Mouse (Mus musculus): Measurements from ENCODE around the gene Gm20388. TPM values are rescaled to one million over a fixed set of nuclear protein-coding genes. Genes with fewer than 3 reads are reported as not detected.

The Gm20388 gene
- polyA plus RNA-seq, 1 experiment from 2014 or later: 5.5 TPM

DNA sequence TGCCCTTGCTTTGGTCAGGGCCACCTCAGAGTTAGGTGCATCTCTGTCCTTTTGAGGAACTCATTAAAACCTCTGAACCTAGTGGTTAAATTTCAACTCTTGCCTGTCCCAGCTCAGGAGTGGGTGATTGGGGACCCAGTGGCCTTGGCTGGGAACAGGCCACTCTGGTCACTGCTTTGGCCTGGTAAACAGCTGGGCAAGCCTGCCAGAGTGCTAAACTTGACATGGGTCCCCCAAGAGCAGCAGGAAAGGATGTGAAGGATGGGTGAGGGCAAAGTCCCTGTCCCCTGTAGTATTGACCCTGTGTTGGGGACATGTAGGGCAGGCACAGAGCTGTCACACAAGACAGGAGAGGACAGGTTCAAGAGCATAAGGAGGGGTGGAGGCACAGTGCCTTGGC lies 2034.2 kb downstream of the Gm20388 start, which contains the start of gene Car5a:
Car5a (minus strand) TSS at position 74 of the 400 bp plus-strand sequence.
- peaks cover 26% of the 10 kb centered on the region for H3K4me1 ChIP-seq
- no peaks in the 10 kb centered on the region for H3K9me3 ChIP-seq
- no peaks in the 10 kb centered on the region for H3K36me3 ChIP-seq
- no peaks in the 10 kb centered on the region for H3K27me3 ChIP-seq
- no peak within 1 kb of the TSS for H3K9ac ChIP-seq
- no peak within 1 kb of the TSS for H3K4me3 ChIP-seq
- H3K4me2 ChIP-seq: no peak within 1 kb of the TSS
- no peak for ATAC-seq (ENCODE audit: borderline replicate concordance, extremely low read depth, low FRiP score, low TSS enrichment)
- no peak within 1 kb of the TSS for H3K27ac ChIP-seq

DNA sequence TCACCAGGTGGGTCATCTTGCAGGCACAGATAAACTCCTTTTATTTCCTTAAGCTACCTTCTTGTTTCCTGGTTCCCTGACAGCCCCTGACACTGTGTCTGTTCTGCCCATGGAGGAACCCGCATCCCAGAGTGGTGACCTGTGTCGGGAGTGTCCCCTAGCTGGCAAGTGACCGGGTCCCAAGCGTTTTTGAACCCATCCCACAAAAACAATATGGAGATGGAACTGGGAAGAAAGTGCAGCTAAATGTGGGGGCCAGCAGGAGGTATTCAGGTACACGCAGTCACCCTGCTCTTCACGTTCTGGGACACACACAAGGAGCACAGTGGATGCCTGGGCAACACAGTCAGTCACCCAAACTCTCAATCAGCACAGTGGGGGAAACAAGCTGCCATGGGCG lies 2035.7 kb downstream of the Gm20388 start:
- Histone ChIP-seq H3K9me3 (no peaks in the 10 kb centered on the region), H3K27ac (no peak overlapping the region), H3K9ac (no peak overlapping the region), H3K4me3 (no peak overlapping the region), H3K4me1 (peaks cover 26% of the 10 kb centered on the region), H3K36me3 (no peaks in the 10 kb centered on the region), H3K27me3 (no peaks in the 10 kb centered on the region), H3K4me2 (no peak overlapping the region)
- 87% methylated on average over 7 of the region's 7 CpGs for WGBS
- no peak for ATAC-seq (ENCODE audit: borderline replicate concordance, extremely low read depth, low FRiP score, low TSS enrichment)

DNA sequence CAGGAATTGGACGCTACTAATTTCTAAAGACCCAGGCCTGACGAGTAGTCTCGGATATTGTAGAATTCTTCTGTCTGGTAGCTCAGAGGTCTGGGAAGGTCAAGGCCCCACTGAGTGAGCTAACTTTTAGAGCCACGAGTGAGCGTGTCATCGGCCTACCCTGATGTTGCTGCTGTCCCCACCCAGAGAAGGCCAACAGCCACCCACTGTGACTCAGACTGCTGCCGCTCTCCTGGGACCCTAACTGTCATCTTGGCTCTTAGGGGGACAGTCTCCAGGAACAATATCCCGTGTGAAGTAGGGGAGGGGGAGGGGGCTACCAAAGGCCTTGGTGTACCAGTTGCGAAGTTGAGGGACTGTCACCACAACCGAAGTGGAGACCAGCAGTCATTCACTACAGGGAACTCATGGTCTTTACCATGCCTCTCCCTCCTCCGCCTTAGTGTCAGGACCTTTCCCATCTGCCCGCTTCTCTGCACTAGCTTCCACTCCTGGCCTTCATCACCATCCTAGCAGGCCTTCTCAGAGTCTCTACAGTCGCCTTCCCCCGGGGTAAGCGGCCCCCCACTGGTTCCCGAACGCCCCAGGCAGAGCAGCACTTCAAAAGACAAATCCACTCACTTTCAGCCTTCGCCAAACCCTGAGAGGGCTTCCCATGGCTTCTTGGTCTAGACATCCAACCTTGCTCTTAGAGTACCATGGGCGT lies 2036.6 kb downstream of the Gm20388 start:
- H3K4me2 ChIP-seq: peak overlapping the region; percentile 77
- H3K36me3 ChIP-seq: no peaks in the 10 kb centered on the region
- 31% methylated on average over 19 of the region's 19 CpGs for WGBS
- H3K27me3 ChIP-seq: no peaks in the 10 kb centered on the region
- peak overlapping the region; percentile 49 for H3K9ac ChIP-seq
- H3K9me3 ChIP-seq: no peaks in the 10 kb centered on the region
- peaks cover 32% of the 10 kb centered on the region for H3K4me1 ChIP-seq
- peak overlapping the region; percentile 40 for H3K4me3 ChIP-seq
- ATAC-seq (ENCODE audit: borderline replicate concordance, extremely low read depth, low FRiP score, low TSS enrichment): no peak
- peak overlapping the region; percentile 94 for H3K27ac ChIP-seq

DNA sequence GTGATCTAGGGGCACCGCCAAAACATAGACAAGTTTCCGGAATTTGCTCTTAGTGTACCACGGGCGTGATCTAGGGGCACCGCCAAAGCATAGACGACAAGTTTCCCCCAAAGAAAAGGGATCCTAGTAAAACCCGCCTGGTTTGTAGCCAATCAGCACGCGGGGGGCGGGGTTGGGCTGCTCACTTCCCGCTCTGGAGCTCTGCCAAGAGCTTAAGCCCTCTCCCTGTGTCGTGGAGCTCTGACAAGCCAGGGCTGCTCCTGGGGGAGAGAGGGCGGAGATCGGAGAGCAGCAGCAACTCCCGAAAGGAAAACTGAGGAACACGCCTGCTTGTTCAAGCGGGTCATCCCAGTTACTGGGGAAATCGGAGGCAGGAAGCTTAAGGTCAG lies 2037.1 kb downstream of the Gm20388 start:
- Histone ChIP-seq H3K9ac (peak overlapping the region; percentile 49), H3K4me3 (peak overlapping the region; percentile 40), H3K27me3 (no peaks in the 10 kb centered on the region), H3K27ac (peak overlapping the region; percentile 94), H3K4me1 (peaks cover 38% of the 10 kb centered on the region), H3K36me3 (no peaks in the 10 kb centered on the region), H3K4me2 (peak overlapping the region; percentile 77), H3K9me3 (no peaks in the 10 kb centered on the region)
- under 1% methylated on average over 18 of the region's 18 CpGs for WGBS
- ATAC-seq (ENCODE audit: borderline replicate concordance, extremely low read depth, low FRiP score, low TSS enrichment): peak; percentile 45; the same call in 1 of the 2 replicates

DNA sequence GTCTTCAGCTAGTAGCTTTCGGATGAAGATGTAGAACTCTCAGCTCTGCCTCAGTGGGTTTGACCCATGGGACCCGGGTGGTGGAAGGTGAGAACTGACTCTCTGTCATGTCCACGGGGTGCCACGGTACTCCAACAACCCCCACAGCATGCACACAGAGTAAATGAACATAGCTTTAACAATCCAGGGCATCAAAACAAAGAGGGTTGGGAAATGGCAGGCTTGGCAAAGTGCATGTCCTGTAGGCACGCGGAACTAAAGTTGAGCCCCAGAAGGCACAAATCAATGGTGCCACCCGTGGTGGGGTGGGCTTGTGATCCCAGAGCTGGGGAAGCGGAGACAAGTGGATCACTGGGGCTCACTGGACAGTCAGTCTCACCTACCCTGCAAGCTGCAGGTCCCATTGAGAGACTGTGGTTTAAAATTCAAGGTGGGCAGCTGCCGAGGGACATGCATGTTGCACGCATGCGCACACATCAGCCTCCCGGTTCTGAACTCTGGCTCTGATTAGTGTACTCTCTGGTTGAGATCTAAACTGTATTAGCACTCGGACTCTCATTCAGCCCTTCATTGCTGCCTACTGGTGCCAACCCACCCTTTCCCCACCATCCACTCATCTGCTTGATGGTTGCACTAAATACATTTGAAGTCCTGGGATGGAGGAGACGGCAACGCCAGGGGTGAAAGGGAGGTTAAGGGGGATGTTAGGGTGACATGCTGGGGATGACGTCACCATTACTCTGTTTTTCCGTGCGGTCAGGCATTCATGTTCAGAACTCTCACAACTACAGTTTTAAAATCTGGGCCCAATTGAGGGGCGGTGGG lies 2037.9 kb downstream of the Gm20388 start:
- Histone ChIP-seq H3K4me1 (peaks cover 42% of the 10 kb centered on the region), H3K4me3 (peak overlapping the region; percentile 40), H3K36me3 (0 out of 2 replicates have a peak, but pooled peaks cover 4% of the 10 kb centered on the region), H3K4me2 (peak overlapping the region; percentile 77), H3K9ac (peak overlapping the region; percentile 49), H3K27ac (peak overlapping the region; percentile 94), H3K9me3 (no peaks in the 10 kb centered on the region), H3K27me3 (no peaks in the 10 kb centered on the region)
- no peak for ATAC-seq (ENCODE audit: borderline replicate concordance, extremely low read depth, low FRiP score, low TSS enrichment)
- 52% methylated on average over 19 of the region's 19 CpGs for WGBS

DNA sequence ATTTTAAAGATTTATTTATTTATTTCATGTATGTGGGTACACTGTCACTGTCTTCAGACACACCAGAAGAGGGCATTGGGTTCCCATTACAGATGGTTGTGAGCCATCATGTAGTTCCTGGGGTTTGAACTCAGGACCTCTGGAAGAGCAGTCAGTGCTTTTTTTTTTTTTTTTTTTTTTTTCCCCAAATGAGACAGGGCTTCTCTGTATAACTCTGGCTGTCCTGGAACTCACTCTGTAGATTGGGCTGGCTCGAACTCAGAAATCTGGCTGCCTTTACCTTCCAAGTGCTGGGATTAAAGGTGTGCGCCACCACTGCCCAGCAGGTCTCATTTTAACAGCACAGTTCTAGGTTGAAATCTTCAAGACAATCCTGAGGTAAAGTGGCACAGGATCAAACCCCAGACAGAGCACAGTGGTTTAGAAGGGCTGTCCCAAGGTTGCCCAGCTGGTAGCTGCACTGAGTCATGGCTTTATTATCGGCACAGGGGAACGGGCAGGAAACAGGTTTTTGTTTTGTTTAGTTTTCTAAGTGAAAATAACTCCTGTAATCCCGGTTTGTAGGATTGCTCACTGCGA lies 2038.7 kb downstream of the Gm20388 start, which contains the start of gene Banp:
Banp (plus strand) TSS at position 529 of the 579 bp plus-strand sequence.
- Histone ChIP-seq H3K4me2 (peak within 1 kb of the TSS; percentile 77), H3K27me3 (no peaks in the 10 kb centered on the region), H3K36me3 (peaks cover 12% of the 10 kb centered on the region; the same call in 1 of the 2 replicates), H3K4me1 (peaks cover 48% of the 10 kb centered on the region), H3K27ac (peak within 1 kb of the TSS; percentile 96), H3K4me3 (peak within 1 kb of the TSS; percentile 62), H3K9me3 (no peaks in the 10 kb centered on the region), H3K9ac (peak within 1 kb of the TSS; percentile 87)
- 54% methylated on average over 6 of the region's 6 CpGs for WGBS
- ATAC-seq (ENCODE audit: borderline replicate concordance, extremely low read depth, low FRiP score, low TSS enrichment): no peak

DNA sequence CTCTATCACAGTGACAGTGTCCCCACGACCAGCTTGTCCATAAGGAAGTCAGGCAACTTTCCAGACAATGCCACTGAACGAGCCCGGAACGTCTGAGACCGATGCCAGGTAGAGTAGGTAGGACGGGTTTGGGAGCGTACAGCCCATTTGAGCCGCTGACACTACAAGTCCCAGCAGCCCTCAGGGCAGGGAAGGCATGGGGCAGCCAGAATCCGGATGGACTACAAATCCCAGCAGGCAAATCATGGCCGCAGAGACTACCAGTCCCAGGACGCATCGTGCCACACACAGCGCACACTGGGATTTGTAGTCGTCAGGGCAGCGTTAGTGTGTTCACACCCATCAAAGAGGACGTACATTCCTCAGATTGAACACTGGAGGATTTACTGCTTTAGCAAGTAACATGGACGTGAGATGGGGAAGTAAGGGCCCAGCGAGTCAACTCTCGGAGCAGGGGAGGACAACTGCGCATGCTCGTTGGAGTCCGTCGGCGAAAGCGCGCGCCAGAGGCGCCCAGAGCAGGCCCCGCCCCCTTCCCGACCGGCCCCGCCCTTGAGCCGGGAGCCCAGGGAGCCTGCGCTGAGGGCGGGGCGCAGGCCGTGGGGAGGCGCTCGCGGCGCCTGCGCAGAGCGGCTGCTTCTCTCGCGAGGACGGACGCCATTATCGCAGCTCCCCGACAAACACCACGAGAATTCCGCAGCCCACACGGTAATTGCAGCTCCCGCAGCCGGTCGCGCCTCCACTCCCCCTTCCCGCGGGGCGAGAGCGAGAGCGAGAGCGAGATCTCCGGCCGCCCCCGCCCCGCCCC lies 2039.5 kb downstream of the Gm20388 start:
- H3K4me1 ChIP-seq: peaks cover 51% of the 10 kb centered on the region
- H3K27me3 ChIP-seq: no peaks in the 10 kb centered on the region
- H3K9ac ChIP-seq: peak overlapping the region; percentile 87
- peak overlapping the region; percentile 96 for H3K27ac ChIP-seq
- under 1% methylated on average over 66 of the region's 66 CpGs for WGBS
- H3K36me3 ChIP-seq: peaks cover 15% of the 10 kb centered on the region; the same call in 1 of the 2 replicates
- peak overlapping the region; percentile 62 for H3K4me3 ChIP-seq
- peak overlapping the region; percentile 75 for H3K4me2 ChIP-seq
- ATAC-seq (ENCODE audit: borderline replicate concordance, extremely low read depth, low FRiP score, low TSS enrichment): peak; percentile 95
- no peaks in the 10 kb centered on the region for H3K9me3 ChIP-seq

DNA sequence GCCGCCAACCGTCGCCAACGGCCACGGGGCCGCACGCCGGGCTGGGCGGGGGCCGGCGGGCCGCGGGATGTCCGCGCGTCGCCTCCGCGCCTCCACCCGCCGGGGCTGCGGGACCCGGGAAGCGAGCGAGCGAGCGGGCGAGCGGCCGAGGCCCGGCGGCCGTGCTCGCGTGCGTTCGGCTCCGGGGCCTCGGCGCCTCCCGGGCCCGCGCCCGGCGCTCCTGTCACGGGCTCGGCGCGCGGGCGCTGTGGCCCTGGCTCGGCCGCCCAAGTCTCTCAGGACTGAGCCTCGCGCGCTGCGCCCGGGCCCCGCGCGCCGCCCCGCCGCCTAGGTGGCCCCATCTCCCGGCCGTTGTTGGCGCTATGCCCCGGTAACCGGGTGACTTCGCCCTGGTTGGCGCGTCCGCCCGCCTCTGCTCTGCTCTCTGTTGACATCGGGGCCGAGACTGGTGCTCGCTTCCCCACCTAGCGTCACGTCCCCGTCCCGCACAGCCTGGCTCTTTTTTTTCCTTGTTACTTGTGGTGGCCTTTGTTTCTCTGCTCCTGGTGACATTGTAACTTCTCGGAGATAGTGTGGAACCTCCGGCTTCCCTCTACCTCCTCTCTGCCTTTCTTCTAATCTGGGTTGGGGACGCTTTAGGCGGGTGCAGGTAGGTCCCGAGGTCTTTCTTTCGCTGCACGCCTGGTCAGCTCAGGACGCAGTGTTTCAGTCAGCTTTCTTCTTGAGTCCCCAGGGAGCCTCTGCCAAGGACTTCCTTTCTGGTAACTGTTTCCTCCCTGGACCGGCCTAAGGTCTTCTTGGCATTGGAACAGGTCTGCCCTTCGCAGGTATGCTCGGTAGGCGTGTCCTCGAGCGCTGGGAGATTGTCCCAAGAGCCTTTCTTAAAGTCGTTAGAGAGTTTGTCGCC lies 2040.4 kb downstream of the Gm20388 start:
- WGBS: under 1% methylated on average over 90 of the region's 97 CpGs
- H3K4me3 ChIP-seq: peak overlapping the region; percentile 62
- H3K27ac ChIP-seq: peak overlapping the region; percentile 96
- peaks cover 22% of the 10 kb centered on the region; the same call in 1 of the 2 replicates for H3K36me3 ChIP-seq
- ATAC-seq (ENCODE audit: borderline replicate concordance, extremely low read depth, low FRiP score, low TSS enrichment): no peak
- H3K9ac ChIP-seq: peak overlapping the region; percentile 87
- H3K4me1 ChIP-seq: peaks cover 51% of the 10 kb centered on the region
- H3K4me2 ChIP-seq: peak overlapping the region; percentile 75
- no peaks in the 10 kb centered on the region for H3K9me3 ChIP-seq
- H3K27me3 ChIP-seq: no peaks in the 10 kb centered on the region

DNA sequence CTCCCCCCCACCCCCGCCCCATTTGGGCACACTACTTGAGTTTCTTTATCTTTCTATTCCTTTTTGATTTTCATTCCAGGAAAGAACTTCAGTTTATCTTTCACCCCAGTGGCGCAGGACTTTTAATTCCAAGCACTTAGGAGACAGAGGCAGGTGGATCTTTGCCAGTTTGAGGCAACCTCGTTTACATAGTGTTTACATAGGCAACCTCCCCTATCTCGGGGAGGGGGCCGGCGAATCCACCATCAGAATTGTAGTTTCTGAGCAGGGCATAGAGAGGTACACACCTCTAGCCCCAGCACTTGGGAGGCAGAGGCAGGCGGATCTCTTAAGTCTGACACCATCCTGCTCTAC lies 2041.0 kb downstream of the Gm20388 start:
- no peaks in the 10 kb centered on the region for H3K27me3 ChIP-seq
- WGBS: 15% methylated on average over 7 of the region's 7 CpGs
- no peak for ATAC-seq (ENCODE audit: borderline replicate concordance, extremely low read depth, low FRiP score, low TSS enrichment)
- H3K4me1 ChIP-seq: peaks cover 51% of the 10 kb centered on the region
- peak overlapping the region; percentile 75 for H3K4me2 ChIP-seq
- peak overlapping the region; percentile 87 for H3K9ac ChIP-seq
- peaks cover 26% of the 10 kb centered on the region; the same call in 1 of the 2 replicates for H3K36me3 ChIP-seq
- no peaks in the 10 kb centered on the region for H3K9me3 ChIP-seq
- peak overlapping the region; percentile 62 for H3K4me3 ChIP-seq
- H3K27ac ChIP-seq: peak overlapping the region; percentile 96

DNA sequence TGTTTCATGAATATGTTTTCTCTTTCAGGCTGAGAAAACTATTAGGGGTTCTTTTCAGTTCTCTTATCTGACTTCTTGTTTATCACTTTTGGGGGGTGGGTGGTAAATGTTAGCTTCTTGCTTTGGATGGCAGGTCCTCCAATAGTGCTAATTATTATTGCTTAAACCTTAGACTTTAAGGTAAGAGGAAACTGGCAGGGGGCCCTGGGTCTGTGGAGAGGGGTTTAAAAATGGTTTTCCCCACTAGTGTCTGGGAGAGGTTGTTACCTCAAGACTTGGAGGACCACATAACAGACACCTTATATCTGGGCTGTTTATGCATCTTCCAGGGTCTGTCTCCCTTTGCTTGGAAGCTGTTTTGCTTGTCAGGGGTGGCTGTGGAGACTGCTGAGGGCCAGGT lies 2041.5 kb downstream of the Gm20388 start:
- no peak for ATAC-seq (ENCODE audit: borderline replicate concordance, extremely low read depth, low FRiP score, low TSS enrichment)
- Histone ChIP-seq H3K9ac (0 out of 2 replicates have a peak overlapping the region, but pooled peaks have one; percentile 5), H3K27me3 (no peaks in the 10 kb centered on the region), H3K9me3 (no peaks in the 10 kb centered on the region), H3K36me3 (peaks cover 26% of the 10 kb centered on the region; the same call in 1 of the 2 replicates), H3K4me2 (peak overlapping the region; percentile 75), H3K27ac (no peak overlapping the region), H3K4me1 (peaks cover 48% of the 10 kb centered on the region), H3K4me3 (peak overlapping the region; percentile 62; the same call in 1 of the 2 replicates)

Data from lung, embryonic 15.5 days (tissue).